ENCODE assay signal across 9 mouse cellular contexts in genomic region chr2:84837817-84838592, GRCm38 (mm10). TPM values are rescaled to one million over a fixed set of nuclear protein-coding genes. Genes with fewer than 3 reads are reported as not detected.
A peak's percentile ranks its signal among the peaks of the same experiment; 100 is the strongest.
DNase-seq lines count a peak whose midpoint lies in the region; ATAC-seq lines count a peak whose summit lies in the region.
"Had no signal": no experiment of that assay in that cellular context is flagged by ENCODE, and none has a peak within 500 bp of the region (broad histone marks: within the 10 kb centered on the region; RNA-seq: fewer than 3 reads in every experiment).

No protein-coding gene starts in this region.

- H3K9me3 ChIP-seq in heart, embryonic 11.5 days (replicated peaks; ENCODE audit: control insufficient read depth, low read length): no peaks in the 10 kb centered on the region
- H3K9me3 ChIP-seq in neural tube, embryonic 13.5 days: no peaks in the 10 kb centered on the region
- no peaks in the 10 kb centered on the region for H3K9me3 ChIP-seq in neural tube, embryonic 15.5 days (replicated peaks)

- H3K4me3 ChIP-seq in heart, embryonic 11.5 days (ENCODE audit: low read depth, low read length): no peak overlapping the region
- no peak overlapping the region for H3K4me3 ChIP-seq in neural tube, embryonic 13.5 days
- H3K4me3 ChIP-seq in neural tube, embryonic 15.5 days (replicated peaks): no peak overlapping the region

- no peak overlapping the region for H3K9ac ChIP-seq in heart, embryonic 11.5 days (ENCODE audit: low read depth, low read length)
- no peak overlapping the region for H3K9ac ChIP-seq in neural tube, embryonic 13.5 days
- no peak overlapping the region for H3K9ac ChIP-seq in neural tube, embryonic 15.5 days (replicated peaks)

- peaks cover 22% of the 10 kb centered on the region for H3K4me1 ChIP-seq in heart, embryonic 11.5 days (ENCODE audit: control insufficient read depth, insufficient read depth, low read length)
- H3K4me1 ChIP-seq in neural tube, embryonic 13.5 days (replicated peaks): peaks cover 24% of the 10 kb centered on the region
- peaks cover 25% of the 10 kb centered on the region for H3K4me1 ChIP-seq in neural tube, embryonic 15.5 days

- peak overlapping the region; percentile 93 for H3K4me2 ChIP-seq in heart, embryonic 11.5 days
- H3K4me2 ChIP-seq in neural tube, embryonic 13.5 days: 0 out of 2 replicates have a peak overlapping the region, but pooled peaks have one; percentile 1
- H3K4me2 ChIP-seq in neural tube, embryonic 15.5 days: no peak overlapping the region

- 36% methylated on average over 9 of the region's 9 CpGs for WGBS in heart, embryonic 11.5 days (ENCODE audit: insufficient replicate concordance)
- WGBS in neural tube, embryonic 13.5 days: 28% methylated on average over 9 of the region's 9 CpGs
- 28% methylated on average over 9 of the region's 9 CpGs for WGBS in neural tube, embryonic 15.5 days

- peaks cover 7% of the 10 kb centered on the region; the same call in 1 of the 2 replicates for H3K27me3 ChIP-seq in heart, embryonic 11.5 days (ENCODE audit: control insufficient read depth, insufficient read depth, low read length)
- peaks cover 51% of the 10 kb centered on the region for H3K27me3 ChIP-seq in neural tube, embryonic 13.5 days
- H3K27me3 ChIP-seq in neural tube, embryonic 15.5 days (replicated peaks): peaks cover 60% of the 10 kb centered on the region

- ATAC-seq in heart, embryonic 11.5 days (replicated peaks; ENCODE audit: insufficient number of reproducible peaks, low FRiP score, low TSS enrichment): no peak
- no peak for ATAC-seq in neural tube, embryonic 13.5 days (ENCODE audit: low read depth)
- ATAC-seq in neural tube, embryonic 15.5 days (ENCODE audit: low FRiP score): no peak

- no peaks in the 10 kb centered on the region for H3K36me3 ChIP-seq in heart, embryonic 11.5 days (ENCODE audit: control insufficient read depth, insufficient read depth, low read length)
- no peaks in the 10 kb centered on the region for H3K36me3 ChIP-seq in neural tube, embryonic 13.5 days
- H3K36me3 ChIP-seq in neural tube, embryonic 15.5 days: no peaks in the 10 kb centered on the region

- no peak overlapping the region for H3K27ac ChIP-seq in heart, embryonic 11.5 days (ENCODE audit: low read depth, low read length)
- no peak overlapping the region for H3K27ac ChIP-seq in neural tube, embryonic 13.5 days (replicated peaks)
- H3K27ac ChIP-seq in neural tube, embryonic 15.5 days (replicated peaks): no peak overlapping the region

- DNase-seq in heart, adult 9 months (ENCODE audit: low spot score in 2 of 2): no peak
- DNase-seq in induced T-regulatory cell, adult 2 months (ENCODE audit: low read depth): peak; percentile 32
- peak; percentile 65 for DNase-seq in thymus, postnatal 14 days
- DNase-seq in cerebellum, postnatal 4 days (ENCODE audit: low spot score in 2 of 2): no peak
- no peak for DNase-seq in spleen, adult 12 weeks (ENCODE audit: low spot score)
- DNase-seq: kidney, adult 18-20 months had no signal

RNA-seq across cellular contexts. Expression of gene Slc43a1, which starts 0.6 kb away (rescaled TPM):
- 36.1 and 41.4 TPM in 2 replicates for polyA plus RNA-seq in heart, embryonic 11.5 days (2014; fragmentation: Nextera tagmentation; extraction: Ambion mirVana)
- polyA plus RNA-seq in neural tube, embryonic 13.5 days (2015; fragmentation: Nextera tagmentation; extraction: Ambion mirVana): 2.4 and 3.3 TPM in 2 replicates
- 1.3 and 5.0 TPM in 2 replicates for polyA plus RNA-seq in neural tube, embryonic 15.5 days (2015; fragmentation: Nextera tagmentation; extraction: Ambion mirVana)

RNA-seq across cellular contexts. Expression of gene Timm10, which starts 11.2 kb away (rescaled TPM):
- polyA plus RNA-seq in heart, embryonic 11.5 days (2014; fragmentation: Nextera tagmentation; extraction: Ambion mirVana): 76.8 and 77.9 TPM in 2 replicates
- polyA plus RNA-seq in neural tube, embryonic 13.5 days (2015; fragmentation: Nextera tagmentation; extraction: Ambion mirVana): 52.9 and 56.0 TPM in 2 replicates
- 78.9 and 86.0 TPM in 2 replicates for polyA plus RNA-seq in neural tube, embryonic 15.5 days (2015; fragmentation: Nextera tagmentation; extraction: Ambion mirVana)

RNA-seq across cellular contexts. Expression of gene Smtnl1, which starts 15.6 kb away (rescaled TPM):
- polyA plus RNA-seq in heart, embryonic 11.5 days (2014; fragmentation: Nextera tagmentation; extraction: Ambion mirVana): 0.37 and 0.49 TPM in 2 replicates
- 0.17 TPM in 1 of 2 replicates, not detected in the other for polyA plus RNA-seq in neural tube, embryonic 13.5 days (2015; fragmentation: Nextera tagmentation; extraction: Ambion mirVana)
- not detected in 2 replicates for polyA plus RNA-seq in neural tube, embryonic 15.5 days (2015; fragmentation: Nextera tagmentation; extraction: Ambion mirVana)

RNA-seq across cellular contexts. Expression of gene Ube2l6, which starts 39.4 kb away (rescaled TPM):
- polyA plus RNA-seq in heart, embryonic 11.5 days (2014; fragmentation: Nextera tagmentation; extraction: Ambion mirVana): 95.9 and 105 TPM in 2 replicates
- polyA plus RNA-seq in neural tube, embryonic 13.5 days (2015; fragmentation: Nextera tagmentation; extraction: Ambion mirVana): 17.4 and 18.3 TPM in 2 replicates
- 20.1 and 30.9 TPM in 2 replicates for polyA plus RNA-seq in neural tube, embryonic 15.5 days (2015; fragmentation: Nextera tagmentation; extraction: Ambion mirVana)

RNA-seq across cellular contexts. Expression of gene Rtn4rl2, which starts 48.5 kb away (rescaled TPM):
- 0.23 and 1.1 TPM in 2 replicates for polyA plus RNA-seq in heart, embryonic 11.5 days (2014; fragmentation: Nextera tagmentation; extraction: Ambion mirVana)
- polyA plus RNA-seq in neural tube, embryonic 13.5 days (2015; fragmentation: Nextera tagmentation; extraction: Ambion mirVana): 6.8 and 7.1 TPM in 2 replicates
- 3.6 and 3.9 TPM in 2 replicates for polyA plus RNA-seq in neural tube, embryonic 15.5 days (2015; fragmentation: Nextera tagmentation; extraction: Ambion mirVana)

Comparison
In these comparisons a context has a peak if more than half of its experiments do, and no peak if none do; other contexts are left out.
1. DNase-seq: peak in induced T-regulatory cell, adult 2 months (single experiment) and thymus, postnatal 14 days (single experiment); none in heart, adult 9 months (0 of 2), cerebellum, postnatal 4 days (0 of 2) and spleen, adult 12 weeks (single experiment).